Mouse (Mus musculus) liver, embryonic 12.5 days (tissue): ENCODE measurements around the gene Cdk9. TPM values are rescaled to one million over a fixed set of nuclear protein-coding genes. Genes with fewer than 3 reads are reported as not detected.

ENCODE experiments used
- ATAC-seq: fragments of 200-750 bp; cut with Nextera tagmentation; 2 replicates; pipeline ENCODE4 v1.8.0; 2017; ENCODE audit warnings: moderate number of reproducible peaks, mild to moderate bottlenecking, moderate library complexity
- H3K27ac ChIP-seq: fragments of 300-500 bp; sonication (generic); 2 replicates; pipeline ENCODE4 v1.5.1; 2016; ENCODE audit warnings: mild to moderate bottlenecking
- H3K27me3 ChIP-seq: fragments of 300-500 bp; sonication (generic); replicated peaks from 2 replicates; pipeline ENCODE4 v1.6.1; 2016; ENCODE audit warnings: mild to moderate bottlenecking, moderate library complexity
- H3K36me3 ChIP-seq: fragments of 300-500 bp; sonication (generic); 2 replicates; pipeline ENCODE4 v1.6.1; 2016; ENCODE audit warnings: mild to moderate bottlenecking, moderate library complexity
- H3K4me1 ChIP-seq: fragments of 300-500 bp; sonication (generic); 2 replicates; pipeline ENCODE4 v1.6.1; 2016
- H3K4me2 ChIP-seq: fragments of 300-500 bp; sonication (generic); 2 replicates; pipeline ENCODE4 v1.6.1; 2016; ENCODE audit warnings: mild to moderate bottlenecking, moderate library complexity
- H3K4me3 ChIP-seq: fragments of 300-500 bp; sonication (generic); 2 replicates; pipeline ENCODE4 v1.5.1; 2016; ENCODE audit warnings: mild to moderate bottlenecking, moderate library complexity
- H3K9ac ChIP-seq: fragments of 300-500 bp; sonication (generic); 2 replicates; pipeline ENCODE4 v1.6.1; 2016; ENCODE audit warnings: mild to moderate bottlenecking, moderate library complexity
- H3K9me3 ChIP-seq: fragments of 300-500 bp; sonication (generic); replicated peaks from 2 replicates; pipeline ENCODE4 v1.6.1; 2016; ENCODE audit warnings: mild to moderate bottlenecking, moderate library complexity
- WGBS: fragments of 180-500 bp; shearing (Covaris S2); methylation state at CpG from one replicate; pipeline ENCODE4 v1.1.7; 2016; ENCODE audit not compliant: insufficient replicate concordance; 5-methylcytosine and 5-hydroxymethylcytosine counted together
- polyA plus RNA-seq: library from polyadenylated mRNA; unstranded; fragments of >200 nt; fragmentation: Nextera tagmentation; extraction: Ambion mirVana; gene quantifications from 2 replicates; pipeline ENCODE4 v1.2.1, GENCODE M21; 2016

Gene Cdk9
- polyA plus RNA-seq, 1 experiment from 2014 or later: 86.1 TPM

DNA sequence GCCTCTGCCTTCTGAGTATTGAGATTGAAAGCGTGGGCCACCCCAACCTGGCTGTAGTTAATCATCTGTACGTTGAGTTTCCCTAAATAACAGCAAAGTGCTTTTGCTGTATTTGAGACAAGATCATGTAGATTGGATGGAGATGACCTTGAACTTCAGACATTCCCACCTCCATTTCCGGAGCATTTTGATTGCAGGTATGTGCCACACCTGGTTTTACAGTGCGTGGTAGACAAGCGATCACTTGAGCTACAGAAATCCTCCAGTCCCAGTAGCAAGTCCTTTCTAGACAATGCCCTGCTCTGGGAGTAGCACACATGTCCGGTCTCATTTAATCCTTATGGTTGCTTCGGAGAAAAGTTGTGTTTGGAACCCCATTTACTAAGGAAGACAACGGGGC lies 9.8 kb downstream of the Cdk9 start:
- Histone ChIP-seq H3K9me3 (no peaks in the 10 kb centered on the region), H3K27ac (peak overlapping the region; percentile 76; the same call in 1 of the 2 replicates), H3K27me3 (no peaks in the 10 kb centered on the region), H3K9ac (no peak overlapping the region), H3K4me3 (no peak overlapping the region), H3K36me3 (peaks cover 63% of the 10 kb centered on the region), H3K4me1 (peaks cover 10% of the 10 kb centered on the region), H3K4me2 (peak overlapping the region; percentile 26; the same call in 1 of the 2 replicates)
- 84% methylated on average over 8 of the region's 8 CpGs for WGBS
- ATAC-seq: no peak

DNA sequence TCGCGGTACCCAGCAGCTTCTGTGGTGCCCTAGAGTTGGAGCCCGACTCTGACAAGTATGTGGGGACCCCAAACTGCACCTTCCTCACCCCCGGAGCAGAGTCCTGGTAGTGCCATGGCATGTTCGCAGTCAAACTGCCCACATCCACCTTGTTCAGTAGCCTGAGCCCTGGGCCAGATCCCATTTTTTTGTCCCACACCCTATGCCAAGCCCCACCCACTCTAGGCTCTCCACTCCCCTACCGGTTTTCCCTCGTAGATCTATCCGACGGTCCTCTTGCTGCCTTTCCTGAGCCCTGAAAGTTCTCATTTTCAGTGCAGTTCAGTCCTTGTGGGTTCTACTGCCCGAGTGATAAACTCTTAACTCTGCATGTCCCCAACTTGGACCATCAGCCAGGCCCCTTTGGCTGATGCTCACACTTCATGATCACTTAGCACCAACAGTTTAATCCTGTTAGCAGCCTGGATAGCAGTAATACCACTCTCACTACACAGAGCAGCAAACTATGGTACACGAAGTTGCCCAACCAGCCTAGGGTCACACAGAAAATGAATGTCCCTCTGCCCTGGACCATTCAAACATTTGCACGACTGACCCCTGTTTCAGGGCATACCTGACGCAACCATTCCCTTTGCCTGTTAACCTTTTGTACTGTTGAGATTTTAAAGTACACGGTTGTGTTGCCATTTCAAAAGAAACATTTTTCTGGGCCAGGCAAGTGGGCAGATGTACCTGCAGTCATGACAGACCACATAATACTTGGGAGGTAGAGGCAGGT lies 11.7 kb downstream of the Cdk9 start:
- no peak overlapping the region for H3K4me3 ChIP-seq

DNA sequence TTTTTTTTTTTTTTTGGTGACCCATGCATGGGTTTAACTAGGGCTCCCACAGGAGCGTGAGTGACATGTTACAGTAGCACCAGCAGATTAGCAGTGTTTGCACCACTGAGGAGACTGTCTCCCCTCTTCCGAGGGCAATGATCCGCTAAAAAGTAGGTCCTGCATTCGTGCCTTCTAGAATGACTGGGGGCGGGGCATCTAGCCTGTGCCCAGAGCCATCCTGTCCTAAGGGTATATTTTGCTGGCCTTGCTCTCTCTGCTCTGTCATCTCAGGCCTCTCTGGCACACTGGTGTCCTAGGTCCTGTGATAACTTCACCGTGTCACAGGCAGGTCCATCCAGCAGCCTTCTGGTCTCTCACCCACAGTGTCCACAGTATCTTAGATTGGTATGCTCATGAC lies 13.2 kb downstream of the Cdk9 start:
- 79% methylated on average over 6 of the region's 6 CpGs for WGBS
- no peaks in the 10 kb centered on the region for H3K27me3 ChIP-seq
- no peak overlapping the region for H3K9ac ChIP-seq
- H3K36me3 ChIP-seq: peaks cover 30% of the 10 kb centered on the region
- no peak for ATAC-seq
- H3K4me1 ChIP-seq: peaks cover 7% of the 10 kb centered on the region
- H3K4me3 ChIP-seq: no peak overlapping the region
- H3K9me3 ChIP-seq: no peaks in the 10 kb centered on the region
- no peak overlapping the region for H3K4me2 ChIP-seq
- H3K27ac ChIP-seq: no peak overlapping the region

More for the DNA sequence above, 11.7 kb downstream of the Cdk9 start:
- Histone ChIP-seq H3K4me1 (peaks cover 10% of the 10 kb centered on the region), H3K36me3 (peaks cover 44% of the 10 kb centered on the region), H3K4me2 (no peak overlapping the region), H3K27me3 (no peaks in the 10 kb centered on the region), H3K9me3 (no peaks in the 10 kb centered on the region), H3K9ac (no peak overlapping the region), H3K27ac (peak overlapping the region; percentile 57)
- peak; percentile 51; the same call in 1 of the 2 replicates for ATAC-seq
- 75% methylated on average over 14 of the region's 14 CpGs for WGBS

DNA sequence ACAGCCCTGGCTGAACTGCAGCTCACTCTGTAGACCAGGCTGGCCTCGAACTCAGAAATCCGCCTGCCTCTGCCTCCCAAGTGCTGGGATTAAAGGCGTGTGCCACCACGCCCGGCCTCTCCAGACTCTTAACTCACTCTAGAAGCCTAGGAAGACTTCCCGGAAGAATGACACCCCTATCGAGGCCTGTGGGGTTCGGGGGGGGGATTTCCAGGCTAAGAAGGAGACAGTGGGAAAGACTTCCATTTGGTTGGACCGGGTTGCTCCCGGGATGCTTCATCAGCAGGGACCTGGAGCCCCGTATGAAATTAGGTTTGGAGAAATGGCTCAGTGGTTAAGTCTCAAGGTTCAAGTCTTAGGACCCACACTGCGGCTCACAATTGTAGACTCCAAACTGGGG lies 18.2 kb downstream of the Cdk9 start:
- Histone ChIP-seq H3K27ac (no peak overlapping the region), H3K4me3 (peak overlapping the region; percentile 74), H3K4me2 (peak overlapping the region; percentile 95), H3K27me3 (no peaks in the 10 kb centered on the region), H3K9me3 (no peaks in the 10 kb centered on the region), H3K9ac (no peak overlapping the region), H3K4me1 (peaks cover 43% of the 10 kb centered on the region), H3K36me3 (peaks cover 14% of the 10 kb centered on the region)
- ATAC-seq: no peak
- 77% methylated on average over 12 of the region's 12 CpGs for WGBS

DNA sequence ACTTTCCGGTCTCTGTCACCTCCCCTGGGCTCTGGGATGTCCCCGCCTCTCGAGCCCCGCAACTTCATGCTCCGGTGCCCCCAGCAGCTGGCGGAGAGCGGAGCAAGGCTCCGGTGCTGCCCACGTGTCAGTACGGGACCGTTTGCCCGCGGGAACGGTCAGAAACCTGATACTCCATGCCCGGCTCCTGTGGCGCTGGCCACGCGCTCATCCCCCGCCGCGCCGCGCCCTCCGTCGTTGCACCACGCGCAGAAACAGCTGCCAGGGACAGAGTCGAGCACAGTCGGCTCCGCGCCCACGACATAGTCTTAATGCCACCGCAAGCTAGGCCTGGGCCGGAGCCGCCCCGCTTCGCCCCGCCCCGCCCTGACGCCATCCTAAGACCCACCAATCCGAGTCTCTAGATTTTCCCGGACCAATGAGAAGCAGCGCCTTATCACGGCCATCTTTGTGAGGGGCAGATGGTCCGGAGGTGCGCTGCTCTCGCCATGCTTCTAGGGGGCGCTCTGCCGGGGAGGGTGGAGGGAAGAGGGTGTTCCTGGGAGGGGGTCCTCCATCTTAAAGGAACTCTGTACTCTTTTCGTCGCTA lies 19.0 kb downstream of the Cdk9 start:
- peak overlapping the region; percentile 90 for H3K9ac ChIP-seq
- H3K4me3 ChIP-seq: peak overlapping the region; percentile 74
- WGBS: under 1% methylated on average over 51 of the region's 51 CpGs
- H3K27ac ChIP-seq: peak overlapping the region; percentile 83
- H3K9me3 ChIP-seq: no peaks in the 10 kb centered on the region
- H3K4me1 ChIP-seq: peaks cover 47% of the 10 kb centered on the region
- peak overlapping the region; percentile 95 for H3K4me2 ChIP-seq
- ATAC-seq: peak; percentile 95
- no peaks in the 10 kb centered on the region for H3K27me3 ChIP-seq
- H3K36me3 ChIP-seq: peaks cover 17% of the 10 kb centered on the region

DNA sequence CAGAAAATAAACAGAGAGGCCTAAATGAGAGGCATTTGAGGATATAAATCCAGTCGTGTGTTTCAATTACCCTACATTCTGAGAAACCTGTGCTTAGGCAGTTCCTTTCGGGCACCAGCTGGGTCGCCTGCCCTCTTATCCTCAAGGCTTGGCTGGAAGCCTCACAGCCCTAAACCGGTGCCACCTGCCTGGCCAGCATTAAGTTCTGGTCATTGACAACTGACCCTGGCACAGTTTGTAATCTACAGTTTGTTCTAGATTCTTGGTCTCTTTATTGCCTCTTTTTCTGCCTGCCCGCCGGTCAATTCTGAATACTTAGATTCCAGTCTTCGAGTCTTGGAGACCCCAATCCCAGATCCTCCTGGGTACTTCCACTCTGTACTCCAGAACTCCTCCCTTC lies 19.6 kb downstream of the Cdk9 start:
- ATAC-seq: no peak
- 12% methylated on average over 7 of the region's 7 CpGs for WGBS
- no peaks in the 10 kb centered on the region for H3K9me3 ChIP-seq
- peak overlapping the region; percentile 74 for H3K4me3 ChIP-seq
- peak overlapping the region; percentile 90 for H3K9ac ChIP-seq
- H3K27ac ChIP-seq: peak overlapping the region; percentile 83; the same call in 1 of the 2 replicates
- H3K4me1 ChIP-seq: peaks cover 47% of the 10 kb centered on the region
- peak overlapping the region; percentile 95 for H3K4me2 ChIP-seq
- peaks cover 21% of the 10 kb centered on the region for H3K36me3 ChIP-seq
- no peaks in the 10 kb centered on the region for H3K27me3 ChIP-seq

DNA sequence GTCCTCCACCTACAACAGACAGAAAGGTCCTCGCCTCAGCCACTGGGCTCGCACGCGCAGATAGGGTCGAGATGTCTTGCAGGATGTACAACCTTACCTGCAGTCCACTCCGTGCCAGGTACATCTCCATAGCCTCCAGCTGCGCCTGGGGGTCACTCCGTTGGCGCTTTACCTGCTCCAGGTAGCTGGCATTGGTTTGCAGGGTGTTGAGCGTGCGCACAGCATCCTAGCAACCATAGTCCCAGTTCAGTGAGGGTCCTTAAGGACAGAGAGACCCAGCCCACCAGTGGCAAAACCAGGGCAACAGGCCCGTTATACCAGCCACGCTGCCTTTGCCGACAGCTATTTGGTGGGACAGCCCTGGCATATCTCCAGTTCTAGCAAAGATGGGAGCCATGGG lies 20.4 kb downstream of the Cdk9 start:
- no peaks in the 10 kb centered on the region for H3K27me3 ChIP-seq
- no peak overlapping the region for H3K27ac ChIP-seq
- H3K4me3 ChIP-seq: peak overlapping the region; percentile 74
- H3K9me3 ChIP-seq: no peaks in the 10 kb centered on the region
- ATAC-seq: no peak
- H3K4me2 ChIP-seq: peak overlapping the region; percentile 95
- H3K4me1 ChIP-seq: peaks cover 47% of the 10 kb centered on the region
- 90% methylated on average over 14 of the region's 14 CpGs for WGBS
- H3K9ac ChIP-seq: peak overlapping the region; percentile 90
- peaks cover 29% of the 10 kb centered on the region for H3K36me3 ChIP-seq

DNA sequence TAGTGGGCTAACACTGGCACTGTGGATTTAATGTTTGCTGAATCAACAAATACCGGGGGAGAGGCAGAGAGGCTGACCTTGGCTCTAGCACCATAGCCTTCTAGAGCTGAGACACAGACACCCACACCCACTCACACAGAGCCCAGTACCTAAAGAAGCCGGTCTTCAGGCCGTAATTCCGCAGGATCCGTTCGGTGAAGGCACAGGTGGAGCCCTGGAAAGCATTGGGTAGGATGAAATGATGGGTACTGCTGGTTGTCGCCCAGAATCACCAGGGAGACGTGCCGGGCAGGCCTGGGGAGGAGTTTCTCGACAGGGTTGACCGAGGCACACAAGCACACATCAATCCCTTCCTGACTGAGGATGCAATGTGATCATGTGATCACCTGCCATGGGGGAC lies 21.8 kb downstream of the Cdk9 start:
- 69% methylated on average over 11 of the region's 11 CpGs for WGBS
- no peak for ATAC-seq

DNA sequence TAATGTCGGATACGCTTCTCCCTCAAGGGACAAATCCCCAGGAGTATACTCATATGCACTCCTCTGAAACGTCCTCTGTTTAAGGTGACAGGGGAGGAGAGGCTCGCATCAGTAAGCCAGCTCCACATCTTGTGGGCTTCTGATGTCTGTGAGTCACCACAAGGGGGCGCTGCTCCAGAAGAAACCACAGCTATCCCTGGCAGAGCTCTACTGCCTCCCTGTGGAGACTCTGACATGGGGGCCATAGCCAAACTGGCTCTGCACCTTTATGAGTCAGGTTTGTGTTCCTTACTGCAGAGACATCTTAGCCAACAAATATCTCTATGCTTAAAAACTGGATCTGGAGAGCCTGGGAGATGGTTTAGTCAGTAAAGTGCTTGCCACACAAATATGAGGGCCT lies 23.5 kb downstream of the Cdk9 start:
- Histone ChIP-seq H3K27ac (no peak overlapping the region), H3K36me3 (peaks cover 60% of the 10 kb centered on the region)
- no peak for ATAC-seq

More for the DNA sequence above, 21.8 kb downstream of the Cdk9 start:
- Histone ChIP-seq H3K27me3 (no peaks in the 10 kb centered on the region), H3K9ac (no peak overlapping the region), H3K9me3 (no peaks in the 10 kb centered on the region), H3K4me1 (peaks cover 50% of the 10 kb centered on the region), H3K36me3 (peaks cover 44% of the 10 kb centered on the region), H3K27ac (peak overlapping the region; percentile 52), H3K4me3 (no peak overlapping the region), H3K4me2 (peak overlapping the region; percentile 8; the same call in 1 of the 2 replicates)

DNA sequence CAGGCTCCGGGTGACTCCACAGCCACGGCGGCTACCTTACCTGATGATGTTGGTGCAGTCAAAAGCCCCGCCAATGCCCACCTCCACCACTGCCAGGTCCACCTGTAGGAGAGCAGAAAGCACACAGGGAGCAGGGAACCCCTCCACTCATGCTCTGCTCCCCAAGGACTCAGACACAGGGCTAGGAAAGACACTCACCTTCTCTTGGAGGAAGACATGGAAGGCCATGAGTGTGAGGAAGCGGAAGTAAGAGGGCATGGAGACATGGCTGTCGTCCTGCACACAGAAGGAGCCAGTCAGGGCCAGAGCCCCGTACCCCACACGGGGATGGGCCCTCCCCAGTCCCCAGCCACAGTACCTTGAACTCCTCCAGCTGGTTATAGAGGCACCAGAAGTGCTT lies 25.3 kb downstream of the Cdk9 start:
- H3K27ac ChIP-seq: no peak overlapping the region
- no peak overlapping the region for H3K4me2 ChIP-seq
- H3K27me3 ChIP-seq: no peaks in the 10 kb centered on the region
- no peak for ATAC-seq
- no peak overlapping the region for H3K9ac ChIP-seq
- H3K4me3 ChIP-seq: no peak overlapping the region
- H3K9me3 ChIP-seq: no peaks in the 10 kb centered on the region
- 85% methylated on average over 8 of the region's 8 CpGs for WGBS
- H3K36me3 ChIP-seq: peaks cover 78% of the 10 kb centered on the region
- peaks cover 32% of the 10 kb centered on the region for H3K4me1 ChIP-seq

More for the DNA sequence above, 23.5 kb downstream of the Cdk9 start:
- WGBS: 33% methylated on average over 5 of the region's 5 CpGs
- Histone ChIP-seq H3K4me1 (peaks cover 47% of the 10 kb centered on the region), H3K9me3 (no peaks in the 10 kb centered on the region), H3K4me3 (no peak overlapping the region), H3K9ac (no peak overlapping the region), H3K27me3 (no peaks in the 10 kb centered on the region), H3K4me2 (no peak overlapping the region)

DNA sequence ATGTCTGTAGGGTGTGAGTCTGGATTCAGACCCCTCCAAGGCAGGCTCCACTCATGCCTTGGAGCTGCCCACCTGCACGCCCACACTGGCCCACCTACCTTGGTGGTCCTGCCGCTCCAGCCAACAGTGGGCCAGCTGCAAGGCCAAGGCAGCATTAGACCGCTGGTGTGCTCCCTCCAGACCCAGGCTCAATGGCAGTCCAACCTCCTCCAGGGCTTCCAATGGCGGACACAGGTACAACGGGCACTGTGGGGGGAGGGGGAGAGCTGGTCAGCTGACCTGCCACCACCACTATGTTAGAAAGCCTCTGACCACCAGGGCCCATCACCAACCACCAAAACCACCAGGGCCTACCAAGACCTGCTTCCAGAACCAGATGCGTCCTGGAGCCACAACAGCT lies 26.2 kb downstream of the Cdk9 start:
- Histone ChIP-seq H3K27me3 (no peaks in the 10 kb centered on the region), H3K4me2 (no peak overlapping the region), H3K9ac (no peak overlapping the region), H3K4me3 (no peak overlapping the region), H3K4me1 (peaks cover 31% of the 10 kb centered on the region), H3K36me3 (peaks cover 85% of the 10 kb centered on the region), H3K9me3 (no peaks in the 10 kb centered on the region), H3K27ac (no peak overlapping the region)
- 91% methylated on average over 5 of the region's 6 CpGs for WGBS
- ATAC-seq: no peak

DNA sequence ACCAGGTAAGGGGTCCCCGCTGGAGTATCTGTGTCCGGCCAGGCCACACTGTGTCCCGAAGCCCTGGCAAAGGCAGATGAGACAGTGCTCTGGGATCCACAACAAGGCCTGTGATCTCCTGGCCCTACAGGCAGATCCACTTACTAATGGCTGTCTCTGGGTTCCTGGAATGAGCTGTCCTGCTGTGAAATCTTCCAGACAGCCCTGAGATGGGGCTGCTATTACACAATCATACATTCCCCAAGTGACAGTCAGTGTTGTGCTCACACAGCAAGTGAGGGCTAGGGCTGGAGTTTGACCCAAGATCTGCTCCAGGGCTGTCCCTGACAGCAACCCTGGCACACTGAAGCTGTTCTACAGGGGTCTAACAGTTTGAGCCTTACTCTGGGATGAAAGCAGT lies 27.1 kb downstream of the Cdk9 start:
- WGBS: 79% methylated on average over 3 of the region's 3 CpGs
- Histone ChIP-seq H3K4me1 (peaks cover 29% of the 10 kb centered on the region), H3K4me3 (no peak overlapping the region), H3K36me3 (peaks cover 85% of the 10 kb centered on the region), H3K27ac (no peak overlapping the region), H3K4me2 (no peak overlapping the region), H3K27me3 (no peaks in the 10 kb centered on the region), H3K9ac (no peak overlapping the region), H3K9me3 (no peaks in the 10 kb centered on the region)
- ATAC-seq: no peak
